Mouse (Mus musculus) bone marrow, adult 2 months (tissue): ENCODE data around the gene Zbtb41.

Experiments
- CTCF ChIP-seq: fragments of 200-500 bp; IDR thresholded peaks from 2 replicates; pipeline ENCODE4 v1.5.1; 2011; ENCODE audit warnings: low read length, control low read depth; ENCODE audit not compliant: control insufficient read depth, insufficient read depth
- POLR2A ChIP-seq: fragments of 200-500 bp; IDR thresholded peaks from 2 replicates; pipeline ENCODE4 v1.6.1; 2011; ENCODE audit warnings: low read depth, mild to moderate bottlenecking, control low read depth, low read length, borderline replicate concordance; ENCODE audit not compliant: control insufficient read depth

GRCm38 (mm10) chr1:139454340-139455225 lies 32.5 kb downstream of the Zbtb41 start, which contains the start of gene Aspm:
- TF ChIP-seq POLR2A (no peak; the same call in 1 of the 2 replicates), CTCF (no peak)
